Mouse (Mus musculus) MEL (cell line): ENCODE data around the gene Rnf19b. TPM values are rescaled to one million over a fixed set of nuclear protein-coding genes. Genes with fewer than 3 reads are reported as not detected.

Source experiments
- DNase-seq: peaks from one replicate; pipeline ENCODE4 v3.0.0; 2011; ENCODE audit warnings: low read depth, low spot score
- H3K27ac ChIP-seq: 2 replicates; pipeline ENCODE4 v1.5.1; 2012; ENCODE audit warnings: low read depth, mild to moderate bottlenecking, control low read depth, low read length, moderate library complexity; ENCODE audit not compliant: control insufficient read depth
- H3K27me3 ChIP-seq, 2 experiments: fragments of 150-350 bp in 1 of 2; sonication (generic) in 1 of 2; 2 replicates each; pipeline ENCODE4 v1.6.1; 2012; ENCODE audit warnings: low read length in 2 of 2, mild to moderate bottlenecking in 2 of 2, improper control_type of control experiment in 1 of 2, moderate library complexity in 1 of 2; ENCODE audit not compliant: insufficient read depth in 2 of 2, control insufficient read depth in 1 of 2
- H3K36me3 ChIP-seq, 2 experiments: 2 replicates each; pipeline ENCODE4 v1.6.1; 2012 to 2014; ENCODE audit warnings: low read length in 2 of 2, improper control_type of control experiment in 1 of 2, inconsistent platforms in 1 of 2, mild to moderate bottlenecking in 1 of 2; ENCODE audit not compliant: insufficient read depth in 2 of 2, control insufficient read depth in 1 of 2
- H3K4me1 ChIP-seq, 2 experiments: fragments of 150-350 bp in 1 of 2; sonication (generic) in 1 of 2; 2 replicates each; pipeline ENCODE4 v1.6.1; 2012; ENCODE audit warnings: low read length in 2 of 2, improper control_type of control experiment in 1 of 2, mild to moderate bottlenecking in 1 of 2; ENCODE audit not compliant: insufficient read depth in 2 of 2, control insufficient read depth in 1 of 2
- H3K4me3 ChIP-seq, 2 experiments: fragments of 150-350 bp in 1 of 2; sonication (generic) in 1 of 2; 2 replicates each; pipeline ENCODE4 v1.5.1; 2012; ENCODE audit warnings: low read depth in 2 of 2, low read length in 2 of 2, mild to moderate bottlenecking in 2 of 2, moderate library complexity in 2 of 2, control low read depth in 1 of 2, improper control_type of control experiment in 1 of 2; ENCODE audit not compliant: control insufficient read depth in 1 of 2, insufficient read depth in 1 of 2
- H3K79me2 ChIP-seq: 2 replicates; pipeline ENCODE4 v1.6.1; 2012; ENCODE audit warnings: mild to moderate bottlenecking, low read length, moderate library complexity; ENCODE audit not compliant: control insufficient read depth, poor library complexity, insufficient read depth
- H3K9ac ChIP-seq: 2 replicates; pipeline ENCODE4 v1.6.1; 2012; ENCODE audit warnings: low read depth, mild to moderate bottlenecking, control low read depth, low read length, moderate library complexity; ENCODE audit not compliant: control insufficient read depth, poor library complexity, severe bottlenecking
- H3K9me3 ChIP-seq: fragments of 150-350 bp; sonication (generic); replicated peaks from 2 replicates; pipeline ENCODE4 v1.6.1; 2012; ENCODE audit warnings: mild to moderate bottlenecking, low read length, improper control_type of control experiment, moderate library complexity; ENCODE audit not compliant: insufficient read depth
- BHLHE40 ChIP-seq: IDR thresholded peaks from 2 replicates; pipeline ENCODE4 v1.6.1; 2012; ENCODE audit warnings: low read depth, mild to moderate bottlenecking, inconsistent platforms, low read length, improper control_type of control experiment, borderline replicate concordance
- CTCF ChIP-seq, 3 experiments: IDR thresholded peaks in 2 of 3; conservative IDR thresholded peaks in 1 of 3; 2 replicates each; pipeline ENCODE4 v1.5.1; 2011 to 2012; ENCODE audit warnings: low read length in 3 of 3, low read depth in 2 of 3, mild to moderate bottlenecking in 2 of 3, improper control_type of control experiment in 1 of 3, inconsistent platforms in 1 of 3, mixed read lengths in 1 of 3, moderate library complexity in 1 of 3; ENCODE audit not compliant: control insufficient read depth in 1 of 3, insufficient read depth in 1 of 3, poor library complexity in 1 of 3, severe bottlenecking in 1 of 3
- ELF1 ChIP-seq: IDR thresholded peaks from 2 replicates; pipeline ENCODE4 v1.6.1; 2014; ENCODE audit warnings: low read depth, mild to moderate bottlenecking, inconsistent platforms, low read length, improper control_type of control experiment, moderate library complexity
- ETS1 ChIP-seq: IDR thresholded peaks from 2 replicates; pipeline ENCODE4 v1.6.1; 2012; ENCODE audit warnings: low read depth, mild to moderate bottlenecking, inconsistent platforms, low read length, improper control_type of control experiment, moderate library complexity
- KAT2A ChIP-seq: conservative IDR thresholded peaks from 2 replicates; pipeline ENCODE4 v1.6.1; 2012; ENCODE audit warnings: low read depth, low read length, improper control_type of control experiment, inconsistent platforms
- MYB ChIP-seq: IDR thresholded peaks from 2 replicates; pipeline ENCODE4 v1.6.1; 2011; ENCODE audit warnings: mild to moderate bottlenecking, low read depth, low read length, improper control_type of control experiment
- NRF1 ChIP-seq: IDR thresholded peaks from 2 replicates; pipeline ENCODE4 v1.6.1; 2014; ENCODE audit warnings: low read depth, mild to moderate bottlenecking, inconsistent platforms, low read length, improper control_type of control experiment, moderate library complexity; ENCODE audit not compliant: poor library complexity, insufficient read depth, severe bottlenecking
- SMC3 ChIP-seq: IDR thresholded peaks from 2 replicates; pipeline ENCODE4 v1.6.1; 2011; ENCODE audit warnings: low read depth, low read length, improper control_type of control experiment
- TBP ChIP-seq: IDR thresholded peaks from 2 replicates; pipeline ENCODE4 v1.8.0; 2011; ENCODE audit warnings: low read depth, low read length, improper control_type of control experiment
- USF2 ChIP-seq, 2 experiments: IDR thresholded peaks; 2 replicates each; pipeline ENCODE4 v1.6.1; 2011 to 2012; ENCODE audit warnings: improper control_type of control experiment in 2 of 2, low read length in 2 of 2, borderline replicate concordance in 1 of 2, inconsistent platforms in 1 of 2, low read depth in 1 of 2, mild to moderate bottlenecking in 1 of 2; ENCODE audit not compliant: insufficient read depth in 1 of 2
- ZC3H11A ChIP-seq: IDR thresholded peaks from 2 replicates; pipeline ENCODE4 v1.6.1; 2012; ENCODE audit warnings: low read depth, mild to moderate bottlenecking, inconsistent platforms, low read length, improper control_type of control experiment
- ZMIZ1 ChIP-seq: IDR thresholded peaks from 2 replicates; pipeline ENCODE4 v1.6.1; 2012; ENCODE audit warnings: low read depth, mild to moderate bottlenecking, inconsistent platforms, low read length, improper control_type of control experiment, moderate library complexity
- ZNF384 ChIP-seq: IDR thresholded peaks from 2 replicates; pipeline ENCODE4 v1.6.1; 2012; ENCODE audit warnings: low read depth, mild to moderate bottlenecking, inconsistent platforms, low read length, improper control_type of control experiment
- polyA plus RNA-seq, 2 experiments: library from polyadenylated mRNA; stranded (reverse) in 1 of 2; unstranded in 1 of 2; fragments of >175 nt in 1 of 2; fragments of >200 nt in 1 of 2; gene quantifications; 2 replicates each; pipeline versions ENCODE4 v1.2.1 to v1.2.4; 2012; ENCODE audit warnings: low replicate concordance in 2 of 2, low read depth in 1 of 2; ENCODE audit not compliant: insufficient read length in 2 of 2, insufficient read depth in 1 of 2, missing spikeins in 1 of 2
- total RNA-seq: library from RNA; depleted of rRNA; stranded (reverse); fragments of 300-350 nt; gene quantifications from 2 replicates; pipeline ENCODE4 v1.2.3, GENCODE M21; 2012

The Rnf19b gene
- total and polyA plus RNA-seq, 3 experiments: 26.3 to 30.0 TPM; not detected in 1

DNA sequence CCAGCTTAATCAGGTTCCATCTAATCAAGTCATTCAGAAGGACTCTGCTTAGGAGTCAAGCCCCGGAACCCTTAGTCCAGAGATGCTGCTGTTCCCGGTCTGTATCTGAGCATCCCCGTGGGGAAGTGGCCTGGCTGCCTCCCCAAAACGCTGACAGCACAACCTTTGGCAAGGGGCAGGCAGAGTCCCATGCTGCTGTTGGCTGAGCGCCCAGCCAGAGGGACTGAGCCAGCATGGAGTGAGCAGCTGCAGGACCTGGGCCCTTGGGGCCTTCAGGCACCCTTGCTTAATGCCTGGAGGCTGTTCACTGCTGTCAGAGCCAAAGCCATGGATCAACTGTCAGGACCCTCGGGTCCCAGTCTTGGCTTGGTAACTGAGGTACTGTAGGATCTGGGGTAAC, 37.6 kb upstream of the Rnf19b start:
- Histone ChIP-seq H3K9me3 (no peaks in the 10 kb centered on the region), H3K27me3 (no peaks in the 10 kb centered on the region), H3K27ac (no peak overlapping the region), H3K79me2 (no peaks in the 10 kb centered on the region), H3K36me3 (peaks cover 0 to 8% of the 10 kb centered on the region in 2 experiments; a peak in 2 of 4 replicates), H3K9ac (no peak overlapping the region), H3K4me3 (no peak overlapping the region), H3K4me1 (peaks cover 4 to 13% of the 10 kb centered on the region in 2 experiments; a peak in 3 of 4 replicates)
- peak; percentile 35 for DNase-seq
- no peak for TF ChIP-seq TBP
- no peak for TF ChIP-seq CTCF (IDR thresholded peaks at IDR 0.05 in 2 of 3, conservative IDR thresholded peaks at IDR 0.05 in 1 of 3; ENCODE audit: control insufficient read depth in 1 of 3, insufficient read depth in 1 of 3, low read depth in 2 of 3, low read length in 3 of 3, poor library complexity in 1 of 3, severe bottlenecking in 1 of 3)

DNA sequence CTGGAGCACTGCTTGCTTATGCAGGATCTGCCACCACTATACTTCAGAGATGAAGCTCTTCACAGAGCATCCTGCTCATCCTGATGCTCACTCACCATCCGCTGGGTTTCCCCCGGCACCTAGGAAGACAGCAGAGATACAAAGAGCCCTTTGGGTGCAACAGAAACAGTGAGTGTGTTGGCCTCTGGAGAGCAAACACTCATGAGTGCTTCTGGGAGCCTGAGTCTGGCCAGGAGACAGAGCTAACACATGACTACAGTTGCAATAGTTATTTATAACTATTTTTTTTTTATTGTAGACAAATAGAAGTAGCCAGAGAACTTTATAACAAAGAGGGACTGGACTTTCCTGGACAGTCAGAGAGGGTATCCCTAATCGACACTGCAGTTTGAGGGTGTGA, 36.6 kb upstream of the Rnf19b start:
- H3K4me3 ChIP-seq: no peak overlapping the region
- H3K36me3 ChIP-seq: peaks cover 0 to 8% of the 10 kb centered on the region in 2 experiments; a peak in 2 of 4 replicates
- no peak overlapping the region for H3K9ac ChIP-seq
- no peak for DNase-seq
- no peaks in the 10 kb centered on the region for H3K27me3 ChIP-seq
- TF ChIP-seq USF2 (IDR thresholded peaks at IDR 0.05; ENCODE audit: borderline replicate concordance in 1 of 2, insufficient read depth in 1 of 2, low read depth in 1 of 2, low read length in 2 of 2) (no peak), MYB (no peak), ELF1 (no peak), KAT2A (no peak), BHLHE40 (no peak), ZMIZ1 (no peak), ZNF384 (no peak), SMC3 (no peak), ZC3H11A (no peak), ETS1 (no peak)
- peaks cover 4 to 13% of the 10 kb centered on the region in 2 experiments; a peak in 3 of 4 replicates for H3K4me1 ChIP-seq
- H3K27ac ChIP-seq: no peak overlapping the region
- no peaks in the 10 kb centered on the region for H3K9me3 ChIP-seq
- no peaks in the 10 kb centered on the region for H3K79me2 ChIP-seq

DNA sequence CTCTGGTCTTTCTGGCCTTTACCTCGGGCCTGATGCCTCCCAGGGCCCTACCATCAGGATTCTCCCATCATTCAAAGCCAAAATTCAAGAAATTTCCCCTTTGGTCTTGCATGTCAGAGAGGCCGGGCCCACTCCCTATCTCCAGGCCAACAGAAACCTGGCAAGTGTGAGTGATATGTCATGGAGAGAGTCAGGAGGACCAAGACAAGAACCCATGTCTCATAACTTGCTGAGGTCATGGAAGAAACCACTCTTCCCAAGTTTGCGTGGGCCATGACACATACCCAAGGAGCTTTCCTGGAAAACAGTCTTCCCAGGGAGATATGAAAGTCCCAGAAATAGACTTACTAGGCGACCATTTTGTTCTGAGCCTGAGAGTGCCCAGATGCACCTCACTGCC, 36.2 kb upstream of the Rnf19b start:
- H3K9me3 ChIP-seq: no peaks in the 10 kb centered on the region

More for the DNA sequence above, 36.2 kb upstream of the Rnf19b start:
- Histone ChIP-seq H3K36me3 (peaks cover 0 to 8% of the 10 kb centered on the region in 2 experiments; a peak in 2 of 4 replicates), H3K79me2 (no peaks in the 10 kb centered on the region), H3K27ac (no peak overlapping the region), H3K9ac (no peak overlapping the region), H3K27me3 (no peaks in the 10 kb centered on the region), H3K4me3 (no peak overlapping the region), H3K4me1 (peaks cover 4 to 13% of the 10 kb centered on the region in 2 experiments; a peak in 3 of 4 replicates)
- no peak for TF ChIP-seq NRF1
- DNase-seq: no peak
